Mouse (Mus musculus): ENCODE results near the gene Eif5a2. TPM values are rescaled to one million over a fixed set of nuclear protein-coding genes. Genes with fewer than 3 reads are reported as not detected.

Gene Eif5a2
- total RNA-seq, 1 experiment from 2014 or later, result 7.7 TPM

DNA sequence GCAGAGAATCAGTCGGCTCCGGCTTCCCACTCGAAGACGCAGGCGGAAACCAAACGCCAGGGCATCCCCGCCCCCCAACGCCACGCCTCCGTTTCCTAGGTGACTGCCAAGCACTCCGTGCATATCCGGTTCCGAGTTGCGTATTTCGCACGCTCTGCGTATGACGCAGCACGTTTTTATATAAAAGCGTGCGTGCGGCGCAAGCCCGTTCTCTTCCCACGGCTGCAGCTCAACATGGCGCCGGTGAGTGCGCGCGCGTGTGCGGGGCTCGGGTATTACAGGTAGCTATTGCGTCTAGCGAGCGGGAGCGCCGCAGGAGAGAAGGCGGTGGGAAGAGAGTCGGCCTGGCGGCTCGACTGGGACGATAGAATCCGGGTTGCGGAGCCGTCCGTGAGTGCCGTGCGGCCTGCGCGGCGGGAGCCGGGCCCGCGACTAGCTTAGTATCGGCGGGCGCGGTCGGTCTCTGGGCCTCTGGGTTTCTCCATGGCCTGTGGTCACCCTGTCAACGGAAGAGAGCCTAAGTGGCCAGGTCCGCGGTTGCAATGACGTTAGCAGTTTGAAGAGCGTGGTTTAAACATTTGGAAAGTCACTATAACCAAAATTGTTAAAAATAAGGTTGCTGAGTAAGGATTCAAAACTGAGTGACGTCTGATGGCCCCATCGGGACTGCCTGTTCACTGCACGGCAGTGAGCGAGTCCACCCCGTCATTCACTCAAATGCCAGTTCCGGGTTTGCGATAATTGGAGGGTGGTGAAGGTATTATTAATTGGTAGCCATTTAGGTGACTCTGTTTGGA lies 24.4 kb downstream of the Eif5a2 start, which contains the start of gene Rpl22l1:
Rpl22l1 (plus strand) TSS at position 136 of the 797 bp plus-strand sequence.
- ATAC-seq (replicated peaks; ENCODE audit: insufficient number of reproducible peaks, low FRiP score, low TSS enrichment, poor library complexity, severe bottlenecking), result peak; percentile 99

- no peak for ATAC-seq (replicated peaks; ENCODE audit: insufficient number of reproducible peaks, low FRiP score, low TSS enrichment, poor library complexity, severe bottlenecking)
These were observed 27.1 kb downstream of the Eif5a2 start for GRCm38 (mm10) chr3:28808039-28808643.

DNA sequence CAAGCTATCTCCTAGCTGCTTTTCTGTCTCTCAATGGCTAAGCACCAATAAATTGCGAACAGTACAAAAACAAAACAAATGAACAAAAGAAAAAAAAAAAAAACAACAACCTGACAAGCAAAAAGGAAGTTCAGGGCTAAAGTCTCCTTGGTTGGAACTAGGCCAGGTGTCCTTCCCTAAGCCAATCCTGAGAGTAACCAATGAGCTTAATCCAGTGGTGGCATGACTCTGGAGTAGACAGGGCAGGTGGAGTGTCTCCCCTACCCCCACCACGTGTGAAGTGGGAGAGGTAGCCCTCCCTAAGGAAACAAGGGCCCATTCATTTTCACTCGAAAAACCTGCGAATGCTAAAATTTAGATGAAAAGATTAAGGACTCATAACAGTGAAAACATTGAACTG lies 30.4 kb downstream of the Eif5a2 start:
- no peak for ATAC-seq (replicated peaks; ENCODE audit: insufficient number of reproducible peaks, low FRiP score, low TSS enrichment, poor library complexity, severe bottlenecking)

DNA sequence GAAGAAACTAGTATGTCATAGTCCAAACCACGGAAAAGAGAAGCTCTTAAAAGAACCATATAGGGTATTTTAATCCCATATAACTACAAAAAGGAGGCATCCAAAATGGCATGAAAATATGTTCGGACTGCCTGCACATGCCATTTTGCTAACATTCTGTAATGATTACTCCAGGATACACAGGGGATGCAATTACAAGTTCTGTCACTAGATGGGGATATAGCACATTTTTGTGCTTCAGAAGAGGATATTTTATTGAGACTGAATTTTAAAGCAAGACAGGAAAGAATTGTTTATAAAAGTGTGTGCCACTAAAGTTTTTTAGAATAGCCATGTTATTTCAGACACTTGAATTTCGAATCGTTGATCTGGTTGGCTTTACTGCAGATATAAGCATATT lies 33.3 kb downstream of the Eif5a2 start:
- no peak for ATAC-seq (replicated peaks; ENCODE audit: insufficient number of reproducible peaks, low FRiP score, low TSS enrichment, poor library complexity, severe bottlenecking)

GRCm38 (mm10) chr3:28816010-28816540 lies 35.0 kb downstream of the Eif5a2 start:
- ATAC-seq (replicated peaks; ENCODE audit: insufficient number of reproducible peaks, low FRiP score, low TSS enrichment, poor library complexity, severe bottlenecking), result no peak

GRCm38 (mm10) chr3:28826272-28826671 lies 45.2 kb downstream of the Eif5a2 start:
- ATAC-seq (replicated peaks; ENCODE audit: insufficient number of reproducible peaks, low FRiP score, low TSS enrichment, poor library complexity, severe bottlenecking), result no peak

DNA sequence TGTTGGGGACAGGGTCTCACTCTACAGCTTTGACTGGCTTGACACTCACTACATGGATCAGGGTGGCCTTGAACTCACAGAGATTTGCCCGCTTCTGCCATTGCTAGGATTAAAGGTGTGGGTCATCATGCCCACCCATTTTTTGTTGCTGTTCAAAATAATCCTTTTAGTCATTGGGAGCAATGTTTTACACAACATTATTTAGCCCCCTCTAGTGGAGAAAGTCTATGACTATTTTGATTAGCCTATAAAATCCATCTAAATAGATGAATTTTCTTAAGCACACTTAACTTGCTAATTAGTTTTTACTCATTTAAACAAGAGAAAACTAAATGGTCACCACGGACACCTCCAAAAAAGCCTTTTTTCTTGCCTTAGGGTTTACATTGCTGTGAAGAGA lies 46.5 kb downstream of the Eif5a2 start:
- no peak for ATAC-seq (replicated peaks; ENCODE audit: insufficient number of reproducible peaks, low FRiP score, low TSS enrichment, poor library complexity, severe bottlenecking)

DNA sequence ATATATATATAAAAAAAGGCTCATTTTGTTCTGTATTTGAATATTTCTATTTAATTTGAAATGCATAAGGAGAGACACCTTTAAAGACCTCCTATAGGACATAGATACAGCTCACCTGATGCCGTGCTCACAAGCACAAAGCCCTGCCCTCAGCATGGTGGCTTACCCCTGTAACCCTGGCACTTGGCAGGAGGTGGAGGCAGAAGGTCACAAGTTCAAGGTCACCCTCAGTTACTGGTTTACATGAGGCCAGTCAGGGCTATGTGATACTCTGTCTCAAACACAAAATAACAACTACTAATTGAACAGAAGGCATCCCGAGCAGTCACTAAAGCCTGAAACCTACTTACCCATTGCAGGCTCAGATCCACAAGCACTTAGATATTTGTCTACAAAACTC lies 48.4 kb downstream of the Eif5a2 start:
- no peak for ATAC-seq (replicated peaks; ENCODE audit: insufficient number of reproducible peaks, low FRiP score, low TSS enrichment, poor library complexity, severe bottlenecking)

DNA sequence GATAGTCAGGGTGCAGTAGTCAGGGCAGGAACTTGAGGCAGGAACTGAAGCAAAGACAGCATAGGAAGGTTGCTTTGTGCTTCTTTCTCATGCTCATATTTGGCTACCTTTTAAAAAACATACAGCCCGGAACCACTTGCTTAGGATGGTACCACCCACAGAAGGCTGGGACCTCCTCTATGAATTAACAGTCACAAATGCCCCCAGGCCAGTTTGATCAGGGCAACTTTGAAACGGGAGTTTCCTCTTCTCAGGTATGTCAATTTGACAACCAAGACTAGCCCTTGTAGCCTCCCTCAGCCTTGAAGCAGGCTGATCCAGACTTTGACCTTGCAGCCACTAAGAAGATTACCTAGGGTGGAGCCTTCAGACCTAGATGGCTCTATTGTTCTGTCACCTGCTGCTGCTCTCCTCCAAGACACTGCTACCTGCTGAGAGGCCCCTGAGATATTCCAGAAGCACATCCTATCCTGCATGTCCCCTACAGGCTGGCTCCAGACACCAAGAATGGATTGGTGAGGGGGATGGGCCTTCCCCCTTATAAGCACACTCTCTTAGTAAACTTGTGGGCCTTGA lies 55.8 kb downstream of the Eif5a2 start:
- ATAC-seq (replicated peaks; ENCODE audit: insufficient number of reproducible peaks, low FRiP score, low TSS enrichment, poor library complexity, severe bottlenecking), result no peak

GRCm38 (mm10) chr3:28841886-28842649 lies 61.0 kb downstream of the Eif5a2 start:
- no peak for ATAC-seq (replicated peaks; ENCODE audit: insufficient number of reproducible peaks, low FRiP score, low TSS enrichment, poor library complexity, severe bottlenecking)

DNA sequence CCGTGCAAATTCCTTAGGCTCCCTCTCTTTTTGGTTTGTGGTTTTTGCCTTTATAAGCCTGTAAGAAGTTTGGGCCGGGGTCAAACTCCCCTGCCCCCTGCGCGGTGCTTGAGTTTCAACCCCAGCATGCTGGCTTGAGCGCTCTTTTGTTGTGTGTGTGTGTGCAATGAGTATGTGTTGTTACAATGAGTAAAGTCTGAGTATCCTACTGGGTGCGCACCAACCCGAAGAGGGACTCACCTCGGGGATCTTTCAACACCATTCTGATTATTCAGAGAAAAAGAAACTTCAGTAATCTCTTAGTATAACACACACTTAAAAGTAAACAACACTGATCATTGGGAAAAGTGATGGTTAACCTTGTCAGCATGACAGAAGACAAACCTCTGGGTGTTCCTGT lies 62.2 kb downstream of the Eif5a2 start:
- no peak for ATAC-seq (replicated peaks; ENCODE audit: insufficient number of reproducible peaks, low FRiP score, low TSS enrichment, poor library complexity, severe bottlenecking)

DNA sequence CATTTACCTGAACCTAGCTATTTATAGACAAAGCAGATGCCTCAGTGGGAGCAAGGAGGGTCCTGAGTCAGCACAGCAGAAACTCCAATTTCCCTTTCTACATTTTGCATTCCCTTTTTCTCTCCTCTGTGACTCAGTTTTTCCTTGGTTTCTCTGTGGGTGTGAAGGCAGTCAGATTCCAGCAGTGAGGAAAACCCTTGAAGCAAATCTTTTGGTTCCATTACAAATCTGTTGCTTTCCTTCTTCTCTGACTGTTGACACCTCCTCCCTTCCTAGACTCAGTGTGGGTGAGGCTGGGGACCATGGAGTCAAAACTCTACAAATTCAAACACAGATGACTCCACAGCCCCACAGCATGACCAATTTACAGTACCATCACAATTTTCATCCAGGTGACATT lies 66.0 kb downstream of the Eif5a2 start:
- no peak for ATAC-seq (replicated peaks; ENCODE audit: insufficient number of reproducible peaks, low FRiP score, low TSS enrichment, poor library complexity, severe bottlenecking)

Other genes starting within 250 kb of the Eif5a2 start
- not detected in 3 replicates for gene Slc2a2, start 83.4 kb upstream of the Eif5a2 start, total RNA-seq (2017)
- gene Rpl22l1, start 24.2 kb downstream of the Eif5a2 start, total RNA-seq (2017), result 135 to 174 TPM (median 163 TPM) in 3 replicates
- not detected in 3 replicates for gene Gm1527, start 111.3 kb downstream of the Eif5a2 start, total RNA-seq (2017)

All from monocyte, adult 5-6 weeks (primary cell).